Mouse (Mus musculus): ENCODE results near the gene Inpp5f. TPM values are rescaled to one million over a fixed set of nuclear protein-coding genes. Genes with fewer than 3 reads are reported as not detected.
A peak's percentile ranks its signal among the peaks of the same experiment; 100 is the strongest.

Inpp5f gene
- total and polyA plus RNA-seq, 3 experiments, result 9.5 to 14.3 TPM; not detected in 1

DNA sequence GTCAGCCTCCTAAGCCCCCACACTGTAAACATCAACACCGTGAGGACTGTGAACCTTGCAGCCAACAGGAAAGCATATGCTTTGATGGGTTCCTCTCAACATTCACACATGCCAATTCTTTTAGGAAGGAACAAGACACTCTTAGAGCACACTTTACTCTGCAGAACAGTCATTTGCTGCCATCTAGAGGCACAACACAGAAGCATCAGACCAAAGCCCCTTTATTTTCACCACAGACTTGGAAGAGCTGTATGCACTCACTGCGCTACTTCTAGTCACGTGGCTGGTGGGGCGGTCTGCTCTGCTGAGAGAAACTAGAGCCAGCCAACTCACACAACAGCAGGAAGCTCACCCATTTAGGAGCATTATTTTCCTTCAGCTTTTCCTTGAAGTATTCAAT is 113.6 kb downstream of the Inpp5f start:
- peak; percentile 76 for DNase-seq (ENCODE audit: low read depth, low spot score)
- Histone ChIP-seq H3K27ac (ENCODE audit: control insufficient read depth, low read depth, low read length) (no peak overlapping the region), H3K4me1 (ENCODE audit: control insufficient read depth in 1 of 2, insufficient read depth in 2 of 2, low read length in 2 of 2) (no peaks in the 10 kb centered on the region; a peak in 1 of 4 replicates), H3K36me3 (ENCODE audit: control insufficient read depth in 1 of 2, insufficient read depth in 2 of 2, low read length in 2 of 2) (peaks cover 0 to 19% of the 10 kb centered on the region in 2 experiments; a peak in 2 of 4 replicates), H3K9ac (ENCODE audit: control insufficient read depth, low read depth, low read length, poor library complexity, severe bottlenecking) (no peak overlapping the region), H3K4me3 (ENCODE audit: control insufficient read depth in 1 of 2, insufficient read depth in 1 of 2, low read depth in 2 of 2, low read length in 2 of 2) (no peak overlapping the region), H3K27me3 (ENCODE audit: control insufficient read depth in 1 of 2, insufficient read depth in 2 of 2, low read length in 2 of 2) (no peaks in the 10 kb centered on the region), H3K9me3 (replicated peaks; ENCODE audit: insufficient read depth, low read length) (no peaks in the 10 kb centered on the region), H3K79me2 (ENCODE audit: control insufficient read depth, insufficient read depth, low read length, poor library complexity) (peaks cover 18% of the 10 kb centered on the region)
- TF ChIP-seq USF1 (IDR thresholded peaks at IDR 0.05; ENCODE audit: low read depth, low read length) (peak; percentile 53; the same call in 1 of the 2 replicates), MXI1 (IDR thresholded peaks at IDR 0.05; ENCODE audit: low read depth, low read length) (no peak), HCFC1 (IDR thresholded peaks at IDR 0.05; ENCODE audit: low read depth, low read length) (no peak), E2F4 (IDR thresholded peaks at IDR 0.05; ENCODE audit: borderline replicate concordance, low read depth, low read length) (no peak), SMC3 (IDR thresholded peaks at IDR 0.05; ENCODE audit: low read depth, low read length) (peak; percentile 40), RAD21 (IDR thresholded peaks at IDR 0.05; ENCODE audit: low read depth, low read length) (peak; percentile 47), CHD2 (IDR thresholded peaks at IDR 0.05; ENCODE audit: low read length) (no peak), CTCF (IDR thresholded peaks at IDR 0.05 in 2 of 3, conservative IDR thresholded peaks at IDR 0.05 in 1 of 3; ENCODE audit: control insufficient read depth in 1 of 3, insufficient read depth in 1 of 3, low read depth in 2 of 3, low read length in 3 of 3, poor library complexity in 1 of 3, severe bottlenecking in 1 of 3) (peak; percentile 28 to 70 (median 67)), NRF1 (IDR thresholded peaks at IDR 0.05; ENCODE audit: insufficient read depth, low read depth, low read length, poor library complexity, severe bottlenecking) (no peak), MYC (IDR thresholded peaks at IDR 0.05; ENCODE audit: low read depth, low read length) (peak; percentile 72; the same call in 1 of the 2 replicates), CHD1 (IDR thresholded peaks at IDR 0.05; ENCODE audit: low read depth, low read length) (no peak), NELFE (IDR thresholded peaks at IDR 0.05; ENCODE audit: low read depth, low read length) (no peak)

DNA sequence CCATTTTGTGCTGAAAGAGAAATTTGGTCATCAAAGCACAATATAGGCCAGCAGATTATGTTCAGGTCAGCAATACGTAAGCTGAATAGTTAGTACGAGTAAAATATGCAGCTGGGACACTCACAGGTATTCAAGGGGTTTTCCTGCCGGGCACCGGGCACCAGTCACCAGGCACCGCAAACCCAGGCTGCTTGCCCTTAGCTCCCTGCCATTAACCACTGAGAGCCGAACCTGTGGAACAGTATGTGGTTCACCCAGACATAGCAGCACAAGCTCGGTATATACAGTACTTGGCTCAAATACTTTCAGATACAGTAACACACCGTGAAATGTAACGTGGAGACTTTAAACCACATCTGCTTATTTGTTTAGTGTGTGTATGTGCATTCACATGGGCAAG is 114.1 kb downstream of the Inpp5f start:
- Histone ChIP-seq H3K79me2 (ENCODE audit: control insufficient read depth, insufficient read depth, low read length, poor library complexity) (peaks cover 18% of the 10 kb centered on the region), H3K27ac (ENCODE audit: control insufficient read depth, low read depth, low read length) (no peak overlapping the region), H3K9me3 (replicated peaks; ENCODE audit: insufficient read depth, low read length) (no peaks in the 10 kb centered on the region), H3K4me1 (ENCODE audit: control insufficient read depth in 1 of 2, insufficient read depth in 2 of 2, low read length in 2 of 2) (no peaks in the 10 kb centered on the region; a peak in 1 of 4 replicates), H3K4me3 (ENCODE audit: control insufficient read depth in 1 of 2, insufficient read depth in 1 of 2, low read depth in 2 of 2, low read length in 2 of 2) (no peak overlapping the region), H3K36me3 (ENCODE audit: control insufficient read depth in 1 of 2, insufficient read depth in 2 of 2, low read length in 2 of 2) (peaks cover 0 to 19% of the 10 kb centered on the region in 2 experiments; a peak in 2 of 4 replicates), H3K9ac (ENCODE audit: control insufficient read depth, low read depth, low read length, poor library complexity, severe bottlenecking) (no peak overlapping the region), H3K27me3 (ENCODE audit: control insufficient read depth in 1 of 2, insufficient read depth in 2 of 2, low read length in 2 of 2) (no peaks in the 10 kb centered on the region)
- TF ChIP-seq GATA1 (IDR thresholded peaks at IDR 0.05; ENCODE audit: low read depth, low read length) (no peak), MYB (IDR thresholded peaks at IDR 0.05; ENCODE audit: low read depth, low read length) (no peak), GABPA (IDR thresholded peaks at IDR 0.05; ENCODE audit: low read depth, low read length) (no peak), ZMIZ1 (IDR thresholded peaks at IDR 0.05; ENCODE audit: low read depth, low read length) (no peak), MAZ (IDR thresholded peaks at IDR 0.05; ENCODE audit: low read depth, low read length) (no peak), RCOR1 (IDR thresholded peaks at IDR 0.05; ENCODE audit: low read depth, low read length) (no peak), ZC3H11A (IDR thresholded peaks at IDR 0.05; ENCODE audit: low read depth, low read length) (no peak), MAX (IDR thresholded peaks at IDR 0.05; ENCODE audit: low read length) (no peak), TCF12 (IDR thresholded peaks at IDR 0.05; ENCODE audit: low read depth, low read length) (no peak), E2F4 (IDR thresholded peaks at IDR 0.05; ENCODE audit: borderline replicate concordance, low read depth, low read length) (no peak), TAL1 (IDR thresholded peaks at IDR 0.05; ENCODE audit: low read length) (no peak), NRF1 (IDR thresholded peaks at IDR 0.05; ENCODE audit: insufficient read depth, low read depth, low read length, poor library complexity, severe bottlenecking) (no peak), JUND (IDR thresholded peaks at IDR 0.05; ENCODE audit: low read depth, low read length) (no peak)
- no peak for DNase-seq (ENCODE audit: low read depth, low spot score)
